Mouse (Mus musculus) ES-Bruce4 (cell line): ENCODE measurements around the gene Hyal3. TPM values are rescaled to one million over a fixed set of nuclear protein-coding genes. Genes with fewer than 3 reads are reported as not detected.

Experiments
- H3K27ac ChIP-seq: 2 replicates; pipeline ENCODE4 v1.5.1; 2012; ENCODE audit warnings: low read length, inconsistent platforms; ENCODE audit not compliant: insufficient read depth
- H3K27me3 ChIP-seq: 2 replicates; pipeline ENCODE4 v1.6.1; 2012; ENCODE audit warnings: mild to moderate bottlenecking, low read length, inconsistent platforms; ENCODE audit not compliant: control insufficient read depth, poor library complexity, insufficient read depth, severe bottlenecking
- H3K36me3 ChIP-seq: 2 replicates; pipeline ENCODE4 v1.6.1; 2012; ENCODE audit warnings: inconsistent platforms, mild to moderate bottlenecking, low read length, moderate library complexity; ENCODE audit not compliant: control insufficient read depth, poor library complexity, insufficient read depth, severe bottlenecking
- H3K4me1 ChIP-seq: one replicate; pipeline ENCODE4 v1.8.1; 2011; ENCODE audit warnings: low read length; ENCODE audit not compliant: control insufficient read depth, insufficient read depth
- H3K4me3 ChIP-seq: 2 replicates; pipeline ENCODE4 v1.5.1; 2011; ENCODE audit warnings: low read depth, mild to moderate bottlenecking, low read length
- H3K9ac ChIP-seq: 2 replicates; pipeline ENCODE4 v1.6.1; 2012; ENCODE audit warnings: low read depth, mild to moderate bottlenecking, inconsistent platforms; ENCODE audit not compliant: poor library complexity, severe bottlenecking
- H3K9me3 ChIP-seq: replicated peaks from 2 replicates; pipeline ENCODE4 v1.6.1; 2012; ENCODE audit warnings: mild to moderate bottlenecking, low read length, inconsistent platforms; ENCODE audit not compliant: control insufficient read depth, poor library complexity, insufficient read depth, severe bottlenecking
- CTCF ChIP-seq: IDR thresholded peaks from one replicate; pipeline ENCODE4 v1.8.1; 2011; ENCODE audit warnings: low read depth, low read length
- EP300 ChIP-seq: IDR thresholded peaks from 2 replicates; pipeline ENCODE4 v1.6.1; 2011; ENCODE audit warnings: low read depth, low read length; ENCODE audit not compliant: insufficient read depth
- POLR2A ChIP-seq: IDR thresholded peaks from one replicate; pipeline ENCODE4 v1.8.1; 2011; ENCODE audit warnings: low read length; ENCODE audit not compliant: insufficient read depth
- polyA plus RNA-seq: library from polyadenylated mRNA; stranded (reverse); fragments of >200 nt; gene quantifications from 2 replicates; pipeline ENCODE4 v1.2.4, GENCODE M21; 2011; ENCODE audit warnings: low read depth; ENCODE audit not compliant: missing spikeins, insufficient read depth, insufficient read length

Gene Hyal3
- polyA plus RNA-seq, 1 experiment: 1.0 TPM

GRCm38 (mm10) chr9:107568331-107569261, 12.0 kb upstream of the Hyal3 start:
- Histone ChIP-seq H3K9me3 (no peaks in the 10 kb centered on the region), H3K4me3 (peak overlapping the region; percentile 81), H3K4me1 (peaks cover 2% of the 10 kb centered on the region), H3K27ac (no peak overlapping the region; the same call in 1 of the 2 replicates), H3K36me3 (peaks cover 12% of the 10 kb centered on the region), H3K27me3 (no peaks in the 10 kb centered on the region), H3K9ac (peak overlapping the region; percentile 87)
- TF ChIP-seq EP300 (no peak), POLR2A (no peak), CTCF (no peak)

DNA sequence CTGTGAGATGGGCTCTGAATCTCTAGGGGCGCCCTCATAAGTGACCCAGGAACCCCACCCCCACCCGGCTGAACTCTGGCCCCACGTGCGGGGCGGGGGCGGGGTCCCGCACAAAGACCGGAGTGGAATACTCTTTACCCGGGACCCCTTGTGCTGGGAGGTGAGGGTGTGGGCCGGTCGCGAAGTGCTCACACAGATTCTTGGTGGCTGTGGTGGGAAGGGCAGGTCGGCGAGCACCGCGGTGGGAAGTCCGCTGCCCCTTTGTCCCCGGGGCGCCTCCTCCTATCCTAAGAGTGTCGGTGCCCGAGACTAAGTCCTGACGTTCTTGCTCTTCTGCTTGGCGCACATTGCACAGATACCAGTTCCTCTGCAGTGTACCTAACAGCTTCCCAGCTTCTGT, 11.3 kb upstream of the Hyal3 start:
- H3K4me1 ChIP-seq: peaks cover 2% of the 10 kb centered on the region
- no peaks in the 10 kb centered on the region for H3K9me3 ChIP-seq
- no peak overlapping the region for H3K27ac ChIP-seq
- peak overlapping the region; percentile 87 for H3K9ac ChIP-seq
- TF ChIP-seq POLR2A: no peak
- TF ChIP-seq EP300: no peak
- no peak for TF ChIP-seq CTCF
- peaks cover 12% of the 10 kb centered on the region for H3K36me3 ChIP-seq
- H3K27me3 ChIP-seq: no peaks in the 10 kb centered on the region
- peak overlapping the region; percentile 81 for H3K4me3 ChIP-seq

DNA sequence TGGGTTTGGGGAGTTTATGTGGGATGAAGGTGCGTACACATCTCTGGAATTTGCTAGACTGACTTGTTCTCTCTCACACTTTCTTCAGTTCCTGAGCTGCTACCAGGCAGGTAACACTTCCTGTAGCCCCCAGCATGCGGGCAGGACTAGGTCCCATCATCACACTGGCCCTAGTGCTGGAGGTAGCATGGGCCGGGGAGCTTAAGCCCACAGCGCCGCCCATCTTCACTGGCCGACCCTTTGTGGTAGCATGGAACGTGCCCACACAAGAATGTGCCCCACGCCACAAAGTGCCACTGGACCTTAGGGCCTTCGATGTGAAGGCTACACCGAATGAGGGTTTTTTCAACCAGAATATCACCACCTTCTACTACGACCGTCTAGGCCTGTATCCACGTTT, 10.6 kb upstream of the Hyal3 start:
- no peaks in the 10 kb centered on the region for H3K27me3 ChIP-seq
- no peak for TF ChIP-seq POLR2A
- no peak for TF ChIP-seq EP300
- TF ChIP-seq CTCF: no peak
- H3K36me3 ChIP-seq: peaks cover 12% of the 10 kb centered on the region
- peak overlapping the region; percentile 81 for H3K4me3 ChIP-seq
- H3K9me3 ChIP-seq: no peaks in the 10 kb centered on the region
- H3K27ac ChIP-seq: no peak overlapping the region; the same call in 1 of the 2 replicates
- H3K4me1 ChIP-seq: peaks cover 2% of the 10 kb centered on the region
- H3K9ac ChIP-seq: peak overlapping the region; percentile 87

- no peaks in the 10 kb centered on the region for H3K9me3 ChIP-seq
- TF ChIP-seq CTCF (no peak), POLR2A (no peak), EP300 (no peak)
- H3K36me3 ChIP-seq: peaks cover 12% of the 10 kb centered on the region
- peak overlapping the region; percentile 87; the same call in 1 of the 2 replicates for H3K9ac ChIP-seq
- peaks cover 2% of the 10 kb centered on the region for H3K4me1 ChIP-seq
- H3K27me3 ChIP-seq: no peaks in the 10 kb centered on the region
- no peak overlapping the region for H3K27ac ChIP-seq
- H3K4me3 ChIP-seq: no peak overlapping the region
Observed at GRCm38 (mm10) chr9:107570845-107571244, 9.8 kb upstream of the Hyal3 start.

DNA sequence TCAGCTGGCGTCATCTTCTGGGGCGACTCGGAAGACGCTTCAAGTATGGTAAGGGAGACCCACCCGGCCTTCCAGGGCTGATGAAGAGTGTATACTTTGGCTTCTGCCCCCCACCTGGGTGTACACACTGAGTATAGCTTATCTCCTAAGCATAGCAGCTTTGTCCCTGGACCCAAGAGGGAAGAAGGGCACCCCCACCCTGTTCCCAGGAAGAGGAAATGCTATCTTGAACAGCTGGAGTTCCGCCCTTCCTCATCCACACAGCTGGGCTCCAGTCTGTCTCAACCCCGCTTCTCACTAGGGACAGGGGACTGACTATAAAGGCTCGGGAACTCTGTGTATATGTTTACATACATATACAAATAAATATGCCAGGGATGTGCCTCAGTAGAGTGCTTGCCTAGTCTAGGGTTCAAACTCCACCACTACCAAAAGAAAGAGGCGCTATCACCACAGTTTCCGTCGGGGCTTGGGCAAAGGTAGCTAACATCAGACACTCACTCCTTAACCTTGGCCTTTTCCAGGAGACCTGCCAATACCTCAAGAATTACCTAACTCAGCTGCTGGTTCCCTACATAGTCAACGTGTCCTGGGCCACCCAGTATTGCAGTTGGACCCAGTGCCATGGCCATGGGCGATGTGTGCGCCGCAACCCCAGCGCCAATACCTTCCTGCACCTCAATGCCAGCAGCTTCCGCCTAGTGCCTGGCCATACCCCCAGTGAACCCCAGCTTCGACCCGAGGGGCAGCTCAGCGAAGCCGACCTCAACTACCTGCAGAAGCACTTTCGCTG, 8.9 kb upstream of the Hyal3 start:
- TF ChIP-seq POLR2A: no peak
- TF ChIP-seq CTCF: no peak
- TF ChIP-seq EP300: no peak

More for the DNA sequence above, 8.9 kb upstream of the Hyal3 start:
- Histone ChIP-seq H3K27ac (no peak overlapping the region), H3K4me1 (peaks cover 4% of the 10 kb centered on the region), H3K9me3 (no peaks in the 10 kb centered on the region), H3K27me3 (no peaks in the 10 kb centered on the region), H3K9ac (no peak overlapping the region), H3K36me3 (peaks cover 12% of the 10 kb centered on the region), H3K4me3 (no peak overlapping the region)
